Mouse (Mus musculus) liver, embryonic 16.5 days (tissue): ENCODE measurements around the gene Slc9b2. TPM values are rescaled to one million over a fixed set of nuclear protein-coding genes. Genes with fewer than 3 reads are reported as not detected.

Experiments used
- ATAC-seq: fragments of 200-750 bp; cut with Nextera tagmentation; 2 replicates; pipeline ENCODE4 v1.8.0; 2017; ENCODE audit warnings: low read depth, mild to moderate bottlenecking, moderate number of reproducible peaks, moderate library complexity
- H3K27ac ChIP-seq: fragments of 300-500 bp; sonication (generic); 2 replicates; pipeline ENCODE4 v1.5.1; 2014; ENCODE audit warnings: mild to moderate bottlenecking, low read length
- H3K27me3 ChIP-seq: fragments of 300-500 bp; sonication (generic); 2 replicates; pipeline ENCODE4 v1.6.1; 2014; ENCODE audit warnings: low read depth, low read length, mixed read lengths; ENCODE audit not compliant: control insufficient read depth, insufficient read depth
- H3K36me3 ChIP-seq: fragments of 300-500 bp; sonication (generic); 2 replicates; pipeline ENCODE4 v1.6.1; 2014; ENCODE audit warnings: mild to moderate bottlenecking; ENCODE audit not compliant: control insufficient read depth, insufficient read depth
- H3K4me1 ChIP-seq: fragments of 300-500 bp; sonication (generic); 2 replicates; pipeline ENCODE4 v1.6.1; 2014; ENCODE audit warnings: low read depth, low read length, mixed read lengths; ENCODE audit not compliant: control insufficient read depth
- H3K4me2 ChIP-seq: fragments of 300-500 bp; sonication (generic); 2 replicates; pipeline ENCODE4 v1.6.1; 2014; ENCODE audit warnings: low read depth, low read length, mixed read lengths
- H3K4me3 ChIP-seq: fragments of 300-500 bp; sonication (generic); 2 replicates; pipeline ENCODE4 v1.5.1; 2014; ENCODE audit warnings: low read depth, mild to moderate bottlenecking, low read length
- H3K9ac ChIP-seq: fragments of 300-500 bp; sonication (generic); 2 replicates; pipeline ENCODE4 v1.6.1; 2014; ENCODE audit warnings: low read depth, low read length
- H3K9me3 ChIP-seq: fragments of 300-500 bp; sonication (generic); replicated peaks from 2 replicates; pipeline ENCODE4 v1.6.1; 2016; ENCODE audit warnings: low read length; ENCODE audit not compliant: control insufficient read depth
- WGBS: fragments of 180-500 bp; shearing (Covaris S2); extraction: QIAGEN DNeasy Blood & Tissue Kit; methylation state at CpG from one replicate; pipeline ENCODE4 v1.1.7; 2014; ENCODE audit not compliant: insufficient replicate concordance; 5-methylcytosine and 5-hydroxymethylcytosine counted together
- polyA plus RNA-seq: library from polyadenylated mRNA; unstranded; fragments of >200 nt; fragmentation: Nextera tagmentation; extraction: Ambion mirVana; gene quantifications from 2 replicates; pipeline ENCODE4 v1.2.1, GENCODE M21; 2015

The Slc9b2 gene
- polyA plus RNA-seq, 1 experiment from 2014 or later = 0.26 TPM

DNA sequence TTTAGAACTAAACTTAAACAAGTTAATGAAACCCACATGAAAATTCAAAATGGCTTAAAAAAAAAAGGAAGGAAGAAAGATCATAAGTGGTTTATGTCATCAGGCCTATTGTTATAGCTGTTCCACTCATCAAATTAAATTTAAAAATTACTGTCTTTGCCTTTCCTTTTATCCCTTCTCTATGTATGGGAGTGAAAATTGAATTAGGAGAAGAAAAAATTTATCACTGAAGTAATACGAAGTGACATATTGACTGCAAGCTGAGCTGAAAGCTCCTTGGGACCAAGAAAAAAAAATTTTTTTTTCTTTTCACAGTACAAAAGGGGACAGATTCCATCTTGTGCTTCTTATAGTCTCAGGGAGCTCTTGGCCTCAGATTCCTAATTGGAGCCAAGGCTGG is 11.9 kb upstream of the Slc9b2 start:
- Histone ChIP-seq H3K9ac (no peak overlapping the region), H3K36me3 (no peaks in the 10 kb centered on the region), H3K27ac (no peak overlapping the region), H3K27me3 (no peaks in the 10 kb centered on the region), H3K9me3 (no peaks in the 10 kb centered on the region), H3K4me1 (no peaks in the 10 kb centered on the region), H3K4me3 (no peak overlapping the region), H3K4me2 (no peak overlapping the region)
- ATAC-seq = no peak
- WGBS = 84% methylated on average over 1 of the region's 1 CpGs

GRCm38 (mm10) chr3:135298560-135298959 is 8.9 kb upstream of the Slc9b2 start:
- Histone ChIP-seq H3K4me1 (no peaks in the 10 kb centered on the region), H3K27me3 (no peaks in the 10 kb centered on the region), H3K9ac (no peak overlapping the region), H3K4me2 (no peak overlapping the region), H3K36me3 (no peaks in the 10 kb centered on the region), H3K4me3 (no peak overlapping the region), H3K27ac (no peak overlapping the region), H3K9me3 (no peaks in the 10 kb centered on the region)
- WGBS = 40% methylated on average over 3 of the region's 3 CpGs
- no peak for ATAC-seq

GRCm38 (mm10) chr3:135300081-135300480 is 7.4 kb upstream of the Slc9b2 start:
- no peaks in the 10 kb centered on the region for H3K36me3 ChIP-seq
- 44% methylated on average over 6 of the region's 6 CpGs for WGBS
- H3K4me1 ChIP-seq = no peaks in the 10 kb centered on the region
- no peak overlapping the region for H3K9ac ChIP-seq
- H3K27ac ChIP-seq = no peak overlapping the region
- H3K9me3 ChIP-seq = no peaks in the 10 kb centered on the region
- ATAC-seq = no peak
- H3K27me3 ChIP-seq = no peaks in the 10 kb centered on the region
- no peak overlapping the region for H3K4me3 ChIP-seq
- no peak overlapping the region for H3K4me2 ChIP-seq

- Histone ChIP-seq H3K9ac (no peak overlapping the region), H3K4me2 (no peak overlapping the region), H3K27me3 (no peaks in the 10 kb centered on the region), H3K4me1 (no peaks in the 10 kb centered on the region; the same call in 1 of the 2 replicates), H3K27ac (no peak overlapping the region), H3K9me3 (no peaks in the 10 kb centered on the region), H3K36me3 (no peaks in the 10 kb centered on the region), H3K4me3 (no peak overlapping the region)
- 52% methylated on average over 6 of the region's 6 CpGs for WGBS
- no peak for ATAC-seq
Observed at GRCm38 (mm10) chr3:135304060-135304459, 3.4 kb upstream of the Slc9b2 start.

DNA sequence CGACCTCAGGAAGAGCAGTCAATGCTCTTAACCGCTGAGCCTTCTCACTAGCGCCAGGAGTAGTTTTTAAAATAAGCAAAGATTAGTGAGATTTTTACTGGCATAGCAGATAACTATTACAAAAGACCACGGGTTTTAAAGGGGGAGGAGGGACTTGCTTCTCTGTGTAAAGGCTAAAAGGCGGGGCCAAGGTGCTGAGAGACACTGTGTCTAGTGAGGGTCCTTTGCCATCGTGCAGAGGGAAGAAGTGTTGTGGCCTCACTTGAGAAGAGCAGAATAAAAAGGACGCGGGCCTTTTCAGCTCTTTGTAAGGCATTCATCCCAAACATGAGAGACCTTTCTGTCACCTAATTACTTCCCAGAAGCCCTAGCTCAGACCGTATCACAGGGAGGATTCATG is 2.9 kb upstream of the Slc9b2 start:
- Histone ChIP-seq H3K9ac (no peak overlapping the region), H3K9me3 (no peaks in the 10 kb centered on the region), H3K4me2 (no peak overlapping the region), H3K36me3 (no peaks in the 10 kb centered on the region), H3K4me3 (no peak overlapping the region), H3K27me3 (no peaks in the 10 kb centered on the region), H3K4me1 (no peaks in the 10 kb centered on the region; the same call in 1 of the 2 replicates), H3K27ac (no peak overlapping the region)
- ATAC-seq = no peak
- WGBS = 36% methylated on average over 9 of the region's 9 CpGs

GRCm38 (mm10) chr3:135312916-135313491 is 5.5 kb downstream of the Slc9b2 start:
- Histone ChIP-seq H3K27me3 (no peaks in the 10 kb centered on the region), H3K4me2 (no peak overlapping the region), H3K4me1 (no peaks in the 10 kb centered on the region), H3K9me3 (no peaks in the 10 kb centered on the region), H3K27ac (no peak overlapping the region), H3K4me3 (no peak overlapping the region), H3K36me3 (no peaks in the 10 kb centered on the region), H3K9ac (no peak overlapping the region)
- no peak for ATAC-seq
- WGBS = 18% methylated on average over 2 of the region's 2 CpGs

DNA sequence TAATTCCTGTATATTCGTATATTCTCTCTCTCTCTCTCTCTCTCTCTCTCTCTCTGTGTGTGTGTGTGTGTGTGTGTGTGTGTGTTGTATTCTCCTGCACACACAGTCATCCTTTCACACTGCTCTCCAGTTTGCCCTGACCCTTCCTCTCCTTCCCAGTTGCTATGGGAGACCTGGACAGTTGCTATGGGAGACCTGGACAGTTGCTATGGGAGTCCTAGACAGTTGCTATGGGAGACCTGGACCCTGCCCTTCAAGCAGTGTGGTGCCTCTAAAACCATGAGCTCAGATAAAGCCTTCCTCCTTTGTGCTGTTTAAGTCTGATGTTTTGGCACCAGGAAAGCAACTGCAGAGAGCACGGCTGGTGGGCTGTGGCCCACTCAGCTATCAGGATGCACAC is 6.2 kb downstream of the Slc9b2 start:
- Histone ChIP-seq H3K9ac (no peak overlapping the region), H3K27ac (no peak overlapping the region), H3K4me1 (no peaks in the 10 kb centered on the region), H3K36me3 (no peaks in the 10 kb centered on the region), H3K4me3 (no peak overlapping the region), H3K27me3 (no peaks in the 10 kb centered on the region), H3K9me3 (no peaks in the 10 kb centered on the region), H3K4me2 (no peak overlapping the region)
- ATAC-seq = no peak
- WGBS = 67% methylated on average over 2 of the region's 2 CpGs

DNA sequence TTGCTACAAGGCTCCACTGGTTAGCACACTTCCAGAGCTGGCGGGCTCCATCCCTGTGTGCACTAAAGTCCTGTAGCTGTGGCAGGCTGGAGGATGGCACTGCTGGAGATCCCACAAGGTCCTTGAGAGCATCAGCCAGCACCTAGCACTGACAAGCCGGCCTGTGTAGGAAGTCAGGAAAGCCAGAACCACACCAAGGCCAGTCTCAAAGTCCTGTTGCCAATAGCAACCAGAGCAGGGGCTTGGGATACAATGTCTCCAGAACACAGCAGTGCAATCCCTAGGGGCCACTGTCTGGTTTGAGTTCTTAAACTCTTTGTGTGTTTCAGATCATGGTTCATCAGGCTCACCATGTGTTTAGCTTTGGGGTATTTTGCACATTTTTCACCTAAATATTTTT is 7.3 kb downstream of the Slc9b2 start:
- no peak overlapping the region for H3K4me3 ChIP-seq
- no peak overlapping the region for H3K9ac ChIP-seq
- no peak overlapping the region for H3K4me2 ChIP-seq
- no peaks in the 10 kb centered on the region for H3K36me3 ChIP-seq
- H3K4me1 ChIP-seq = no peaks in the 10 kb centered on the region
- H3K27ac ChIP-seq = no peak overlapping the region
- no peaks in the 10 kb centered on the region for H3K27me3 ChIP-seq
- 46% methylated on average over 2 of the region's 2 CpGs for WGBS
- ATAC-seq = no peak
- no peaks in the 10 kb centered on the region for H3K9me3 ChIP-seq

DNA sequence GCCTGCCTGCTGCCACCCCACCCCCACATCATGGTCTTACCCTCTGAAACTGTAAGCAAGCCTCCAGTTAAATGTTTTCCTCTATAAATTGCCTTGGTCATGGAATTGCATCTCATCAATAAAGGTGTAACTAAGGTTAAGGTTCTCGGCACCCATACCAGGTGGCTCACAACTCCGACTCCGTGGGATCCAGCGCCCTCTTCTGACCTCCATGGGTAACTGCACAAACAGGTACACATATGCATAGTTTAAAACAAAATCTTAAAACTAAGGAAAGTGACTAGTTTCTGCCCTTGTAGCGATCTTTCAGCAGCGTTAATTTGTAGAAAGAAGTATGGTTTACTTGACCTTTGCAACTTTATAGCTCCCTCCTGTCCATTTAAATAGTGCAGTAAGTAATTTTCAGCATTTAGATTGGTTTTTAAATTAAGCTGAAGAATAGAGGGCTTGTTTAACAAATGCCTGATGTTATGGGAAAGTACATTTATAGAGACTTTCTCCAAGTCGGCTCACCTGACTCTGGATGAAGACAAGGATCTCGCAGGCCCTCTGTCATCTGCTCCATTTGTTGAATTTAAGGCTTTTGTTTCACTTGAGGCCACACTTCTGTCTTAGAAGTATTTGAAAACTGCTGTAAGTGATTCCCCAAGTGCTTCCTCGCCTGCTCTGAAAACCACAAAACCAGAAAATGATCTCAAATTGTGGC is 8.4 kb downstream of the Slc9b2 start:
- H3K9me3 ChIP-seq = no peaks in the 10 kb centered on the region
- H3K9ac ChIP-seq = no peak overlapping the region
- no peaks in the 10 kb centered on the region for H3K27me3 ChIP-seq
- H3K27ac ChIP-seq = no peak overlapping the region
- no peak overlapping the region for H3K4me3 ChIP-seq
- ATAC-seq = no peak
- no peaks in the 10 kb centered on the region for H3K36me3 ChIP-seq
- WGBS = 69% methylated on average over 9 of the region's 9 CpGs
- no peaks in the 10 kb centered on the region for H3K4me1 ChIP-seq
- H3K4me2 ChIP-seq = no peak overlapping the region
